Mouse (Mus musculus) G1E (cell line): ENCODE results near the gene Gpd1.
"Not testable (repeated sequence)": the region's sequence is repeated elsewhere in the genome, so short reads cannot be mapped to it uniquely, and the experiment has no call there.

Source experiments
- CTCF ChIP-seq: IDR thresholded peaks from 2 replicates; pipeline ENCODE4 v1.5.1; 2012; ENCODE audit warnings: low read depth, low read length, inconsistent platforms, mixed read lengths
- TAL1 ChIP-seq: conservative IDR thresholded peaks from 2 replicates; pipeline ENCODE4 v1.6.1; 2012; ENCODE audit warnings: low read depth, low read length, inconsistent platforms, mixed read lengths

GRCm38 (mm10) chr15:99727039-99727438 lies 9.7 kb downstream of the Gpd1 start:
- TF ChIP-seq CTCF, TAL1: not testable (repeated sequence)
